In genomic region chr9:101017734-101018516, GRCm38 (mm10) we compare ENCODE assay signal across 13 mouse cellular contexts. TPM values are rescaled to one million over a fixed set of nuclear protein-coding genes. Genes with fewer than 3 reads are reported as not detected.
DNase-seq lines count a peak whose midpoint lies in the region; ATAC-seq and TF ChIP-seq lines count a peak whose summit lies in the region.
"Had no signal": no experiment of that assay in that cellular context is flagged by ENCODE, and none has a peak within 500 bp of the region (broad histone marks: within the 10 kb centered on the region; RNA-seq: fewer than 3 reads in every experiment).

No protein-coding gene starts in this region.

- no peak overlapping the region for H3K4me3 ChIP-seq in embryonic facial prominence, embryonic 14.5 days (ENCODE audit: low read depth, low read length)
- no peak overlapping the region for H3K4me3 ChIP-seq in embryonic facial prominence, embryonic 10.5 days
- no peak overlapping the region for H3K4me3 ChIP-seq in lung, embryonic 15.5 days
- H3K4me3 ChIP-seq in intestine, postnatal 0 days (ENCODE audit: low read depth, low read length) = no peak overlapping the region
- H3K4me3 ChIP-seq: embryonic facial prominence, embryonic 13.5 days; limb, embryonic 12.5 days had no signal

- no peak overlapping the region for H3K4me2 ChIP-seq in embryonic facial prominence, embryonic 14.5 days (ENCODE audit: low read depth, low read length)
- H3K4me2 ChIP-seq in lung, embryonic 15.5 days = no peak overlapping the region
- H3K4me2 ChIP-seq in intestine, postnatal 0 days (replicated peaks; ENCODE audit: low read depth) = no peak overlapping the region
- H3K4me2 ChIP-seq: embryonic facial prominence, embryonic 13.5 days; limb, embryonic 12.5 days had no signal

- DNase-seq in embryonic facial prominence, embryonic 14.5 days (ENCODE audit: low spot score) = no peak
- DNase-seq in embryonic facial prominence, embryonic 10.5 days (ENCODE audit: low spot score) = no peak
- no peak for DNase-seq in lung, postnatal 25 days (ENCODE audit: low spot score)
- peak; percentile 48 for DNase-seq in mesoderm, embryonic 11.5 days (ENCODE audit: low read depth, low spot score)
- DNase-seq: gastrocnemius, postnatal 14 days; right cerebral cortex, postnatal 14 days had no signal

- H3K27ac ChIP-seq in embryonic facial prominence, embryonic 14.5 days (replicated peaks; ENCODE audit: low read depth, low read length) = 0 out of 2 replicates have a peak overlapping the region, but pooled peaks have one; percentile 15
- H3K27ac ChIP-seq in embryonic facial prominence, embryonic 10.5 days (replicated peaks) = no peak overlapping the region
- H3K27ac ChIP-seq in lung, embryonic 15.5 days = peak overlapping the region; percentile 25; the same call in 1 of the 2 replicates
- H3K27ac ChIP-seq in intestine, postnatal 0 days (ENCODE audit: low read depth, low read length) = no peak overlapping the region
- H3K27ac ChIP-seq: embryonic facial prominence, embryonic 13.5 days; limb, embryonic 12.5 days had no signal

- H3K36me3 ChIP-seq in embryonic facial prominence, embryonic 14.5 days (ENCODE audit: control insufficient read depth, insufficient read depth, low read length) = peaks cover 44% of the 10 kb centered on the region
- peaks cover 32% of the 10 kb centered on the region for H3K36me3 ChIP-seq in embryonic facial prominence, embryonic 10.5 days (replicated peaks)
- 0 out of 2 replicates have a peak, but pooled peaks cover 5% of the 10 kb centered on the region for H3K36me3 ChIP-seq in lung, embryonic 15.5 days
- H3K36me3 ChIP-seq in intestine, postnatal 0 days (ENCODE audit: control insufficient read depth, insufficient read depth) = peaks cover 10% of the 10 kb centered on the region

- 74% methylated on average over 15 of the region's 15 CpGs for WGBS in embryonic facial prominence, embryonic 14.5 days
- WGBS in embryonic facial prominence, embryonic 10.5 days = 81% methylated on average over 15 of the region's 15 CpGs
- 37% methylated on average over 15 of the region's 15 CpGs for WGBS in lung, embryonic 15.5 days
- 40% methylated on average over 15 of the region's 15 CpGs for WGBS in intestine, postnatal 0 days

- no peak overlapping the region for H3K9ac ChIP-seq in embryonic facial prominence, embryonic 14.5 days (ENCODE audit: low read depth, low read length)
- H3K9ac ChIP-seq in lung, embryonic 15.5 days = no peak overlapping the region
- no peak overlapping the region for H3K9ac ChIP-seq in intestine, postnatal 0 days (ENCODE audit: low read depth, low read length)
- H3K9ac ChIP-seq: embryonic facial prominence, embryonic 13.5 days; limb, embryonic 12.5 days had no signal

- H3K9me3 ChIP-seq in embryonic facial prominence, embryonic 14.5 days (ENCODE audit: control insufficient read depth, low read length) = peaks cover 10% of the 10 kb centered on the region; the same call in 1 of the 2 replicates
- no peaks in the 10 kb centered on the region for H3K9me3 ChIP-seq in embryonic facial prominence, embryonic 10.5 days
- no peaks in the 10 kb centered on the region for H3K9me3 ChIP-seq in lung, embryonic 15.5 days
- no peaks in the 10 kb centered on the region for H3K9me3 ChIP-seq in intestine, postnatal 0 days (ENCODE audit: control insufficient read depth)
- H3K9me3 ChIP-seq: embryonic facial prominence, embryonic 13.5 days had no signal

- no peaks in the 10 kb centered on the region for H3K27me3 ChIP-seq in embryonic facial prominence, embryonic 14.5 days (replicated peaks; ENCODE audit: control insufficient read depth, insufficient read depth, low read length)
- no peaks in the 10 kb centered on the region for H3K27me3 ChIP-seq in embryonic facial prominence, embryonic 10.5 days (replicated peaks; ENCODE audit: low read depth, poor library complexity, severe bottlenecking)
- no peaks in the 10 kb centered on the region for H3K27me3 ChIP-seq in lung, embryonic 15.5 days
- H3K27me3 ChIP-seq in intestine, postnatal 0 days (replicated peaks; ENCODE audit: control insufficient read depth, insufficient read depth, low read length) = no peaks in the 10 kb centered on the region
- H3K27me3 ChIP-seq: embryonic facial prominence, embryonic 13.5 days; limb, embryonic 12.5 days had no signal

- TF ChIP-seq CTCF in intestine, postnatal 0 days (IDR thresholded peaks at IDR 0.05; ENCODE audit: low read depth) = peak; percentile 41

- ATAC-seq in embryonic facial prominence, embryonic 14.5 days (ENCODE audit: low read depth) = no peak
- ATAC-seq in lung, embryonic 15.5 days (ENCODE audit: borderline replicate concordance, extremely low read depth, low FRiP score, low TSS enrichment) = 0 out of 2 replicates have a peak, but pooled peaks have one; percentile 49
- ATAC-seq in intestine, postnatal 0 days = no peak
- no peak for ATAC-seq in inflammation-experienced regulatory T-cells, adult 6 months
- ATAC-seq in erythroid progenitor cell, adult 5-6 weeks (replicated peaks; ENCODE audit: low FRiP score, poor library complexity, severe bottlenecking) = no peak
- ATAC-seq: hindbrain, embryonic 16.5 days had no signal

- peaks cover 3% of the 10 kb centered on the region; the same call in 1 of the 2 replicates for H3K4me1 ChIP-seq in embryonic facial prominence, embryonic 14.5 days (ENCODE audit: control insufficient read depth, insufficient read depth, low read length)
- 0 out of 2 replicates have a peak, but pooled peaks cover 3% of the 10 kb centered on the region for H3K4me1 ChIP-seq in embryonic facial prominence, embryonic 10.5 days
- H3K4me1 ChIP-seq in lung, embryonic 15.5 days = peaks cover 6% of the 10 kb centered on the region
- no peaks in the 10 kb centered on the region for H3K4me1 ChIP-seq in intestine, postnatal 0 days (replicated peaks; ENCODE audit: control insufficient read depth, insufficient read depth, low read length)
- H3K4me1 ChIP-seq: limb, embryonic 12.5 days had no signal

RNA-seq across cellular contexts. Expression of gene Pccb, which starts 16.8 kb away (rescaled TPM):
- 25.0 and 28.5 TPM in 2 replicates for polyA plus RNA-seq in embryonic facial prominence, embryonic 14.5 days (2014; fragmentation: Nextera tagmentation; extraction: Ambion mirVana)
- polyA plus RNA-seq in embryonic facial prominence, embryonic 10.5 days (2016; fragmentation: Nextera tagmentation; extraction: Ambion mirVana) = 13.2 and 14.4 TPM in 2 replicates
- 22.7 and 23.2 TPM in 2 replicates for polyA plus RNA-seq in lung, embryonic 15.5 days (2015; fragmentation: Nextera tagmentation; extraction: Ambion mirVana)
- 30.4 and 31.2 TPM in 2 replicates for polyA plus RNA-seq in intestine, postnatal 0 days (2015; fragmentation: Nextera tagmentation; extraction: Ambion mirVana)
- 1 to 10 TPM; 5.1 to 8.3 (median 8.1) TPM for polyA plus RNA-seq in inflammation-experienced regulatory T-cells, adult 6 months (2017; shearing (Covaris generic))
- total RNA-seq in erythroid progenitor cell, adult 5-6 weeks (2015; ENCODE audit: low replicate concordance) = 5.9 and 10.8 TPM in 2 replicates
- 7.8 and 8.2 TPM in 2 replicates for total RNA-seq in erythroid progenitor cell, adult 5-6 weeks (2017; ENCODE audit: low replicate concordance)

RNA-seq across cellular contexts. Expression of gene Msl2, which starts 56.0 kb away (rescaled TPM):
- 6.2 and 6.8 TPM in 2 replicates for polyA plus RNA-seq in embryonic facial prominence, embryonic 14.5 days (2014; fragmentation: Nextera tagmentation; extraction: Ambion mirVana)
- polyA plus RNA-seq in embryonic facial prominence, embryonic 10.5 days (2016; fragmentation: Nextera tagmentation; extraction: Ambion mirVana) = 5.0 and 5.2 TPM in 2 replicates
- polyA plus RNA-seq in lung, embryonic 15.5 days (2015; fragmentation: Nextera tagmentation; extraction: Ambion mirVana) = 5.9 and 6.8 TPM in 2 replicates
- polyA plus RNA-seq in intestine, postnatal 0 days (2015; fragmentation: Nextera tagmentation; extraction: Ambion mirVana) = 4.6 and 5.6 TPM in 2 replicates
- 10 to 100 TPM; 10.5 to 12.3 (median 11.7) TPM for polyA plus RNA-seq in inflammation-experienced regulatory T-cells, adult 6 months (2017; shearing (Covaris generic))
- total RNA-seq in erythroid progenitor cell, adult 5-6 weeks (2015; ENCODE audit: low replicate concordance) = 59.1 and 74.6 TPM in 2 replicates
- 51.0 and 59.3 TPM in 2 replicates for total RNA-seq in erythroid progenitor cell, adult 5-6 weeks (2017; ENCODE audit: low replicate concordance)

Comparison
In these comparisons a context has a peak if more than half of its experiments do, and no peak if none do; other contexts are left out.
1. H3K27ac ChIP-seq: peak in embryonic facial prominence, embryonic 14.5 days (single experiment) and lung, embryonic 15.5 days (single experiment); none in embryonic facial prominence, embryonic 10.5 days (single experiment) and intestine, postnatal 0 days (single experiment).